Mouse (Mus musculus): ENCODE results near the gene Col24a1.

Gene Col24a1

GRCm38 (mm10) chr3:145292337-145293134 is at the start of gene Col24a1:
Gene Col24a1 (plus strand): TSS chr3:145292472.
- peak; percentile 36 for DNase-seq (ENCODE audit: low spot score)

GRCm38 (mm10) chr3:145248040-145248439 is 44.2 kb upstream of the Col24a1 start:
- DNase-seq (ENCODE audit: low spot score): no peak

GRCm38 (mm10) chr3:145253066-145253465 is 39.2 kb upstream of the Col24a1 start:
- no peak for DNase-seq (ENCODE audit: low spot score)

GRCm38 (mm10) chr3:145254764-145255396 is 37.4 kb upstream of the Col24a1 start:
- DNase-seq (ENCODE audit: low spot score): no peak

- DNase-seq (ENCODE audit: low spot score): no peak
Observed at GRCm38 (mm10) chr3:145256647-145257046, 35.6 kb upstream of the Col24a1 start.

GRCm38 (mm10) chr3:145259678-145260077 is 32.6 kb upstream of the Col24a1 start:
- no peak for DNase-seq (ENCODE audit: low spot score)

- no peak for DNase-seq (ENCODE audit: low spot score)
Observed at GRCm38 (mm10) chr3:145263131-145263530, 29.1 kb upstream of the Col24a1 start.

GRCm38 (mm10) chr3:145268066-145268465 is 24.2 kb upstream of the Col24a1 start:
- peak; percentile 51 for DNase-seq (ENCODE audit: low spot score)

GRCm38 (mm10) chr3:145274191-145274590 is 18.1 kb upstream of the Col24a1 start:
- DNase-seq (ENCODE audit: low spot score): no peak

- DNase-seq (ENCODE audit: low spot score): peak; percentile 24
Observed at GRCm38 (mm10) chr3:145293207-145293606, 935 bp downstream of the Col24a1 start.

GRCm38 (mm10) chr3:145293623-145294307 is 1.5 kb downstream of the Col24a1 start:
- DNase-seq (ENCODE audit: low spot score): peak; percentile 8

GRCm38 (mm10) chr3:145299980-145300591 is 7.8 kb downstream of the Col24a1 start:
- no peak for DNase-seq (ENCODE audit: low spot score)

GRCm38 (mm10) chr3:145305311-145305710 is 13.0 kb downstream of the Col24a1 start:
- no peak for DNase-seq (ENCODE audit: low spot score)

- DNase-seq (ENCODE audit: low spot score): peak; percentile 69
Observed at GRCm38 (mm10) chr3:145307209-145307608, 14.9 kb downstream of the Col24a1 start.

- DNase-seq (ENCODE audit: low spot score): no peak
Observed at GRCm38 (mm10) chr3:145320587-145321274, 28.5 kb downstream of the Col24a1 start.

- no peak for DNase-seq (ENCODE audit: low spot score)
Observed at GRCm38 (mm10) chr3:145325402-145325801, 33.1 kb downstream of the Col24a1 start.

- no peak for DNase-seq (ENCODE audit: low spot score)
Observed at GRCm38 (mm10) chr3:145331642-145332041, 39.4 kb downstream of the Col24a1 start.

- no peak for DNase-seq (ENCODE audit: low spot score)
Observed at GRCm38 (mm10) chr3:145334046-145334445, 41.8 kb downstream of the Col24a1 start.

- DNase-seq (ENCODE audit: low spot score): peak; percentile 13
Observed at GRCm38 (mm10) chr3:145337161-145337560, 44.9 kb downstream of the Col24a1 start.

- DNase-seq (ENCODE audit: low spot score): no peak
Observed at GRCm38 (mm10) chr3:145339851-145340499, 47.7 kb downstream of the Col24a1 start.

GRCm38 (mm10) chr3:145348690-145349089 is 56.4 kb downstream of the Col24a1 start:
- no peak for DNase-seq (ENCODE audit: low spot score)

Data from MN1 (cell line).